Mouse (Mus musculus) urinary bladder, postnatal 4 days (tissue): ENCODE results near the gene Dusp5.
A peak's percentile ranks its signal among the peaks of the same experiment; 100 is the strongest.

Source experiments
- DNase-seq, 2 experiments: peaks; one replicate each; pipeline ENCODE4 v3.0.0; 2021 to 2022; ENCODE audit warnings: low spot score in 2 of 2

The Dusp5 gene

GRCm38 (mm10) chr19:53543602-53544001, 14.7 kb downstream of the Dusp5 start:
- DNase-seq, result no peak

- no peak for DNase-seq
Measured at GRCm38 (mm10) chr19:53544923-53545561, 16.1 kb downstream of the Dusp5 start.

- DNase-seq, result no peak
Measured at GRCm38 (mm10) chr19:53547597-53547996, 18.7 kb downstream of the Dusp5 start.

GRCm38 (mm10) chr19:53550972-53551371, 22.1 kb downstream of the Dusp5 start:
- DNase-seq, result no peak

- DNase-seq, result no peak
Measured at GRCm38 (mm10) chr19:53552216-53552786, 23.4 kb downstream of the Dusp5 start.

GRCm38 (mm10) chr19:53552795-53553194, 23.9 kb downstream of the Dusp5 start:
- no peak for DNase-seq

GRCm38 (mm10) chr19:53554402-53554801, 25.5 kb downstream of the Dusp5 start:
- DNase-seq, result no peak

GRCm38 (mm10) chr19:53554981-53555616, 26.2 kb downstream of the Dusp5 start:
- DNase-seq, result no peak

- DNase-seq, result no peak
Measured at GRCm38 (mm10) chr19:53556841-53557240, 27.9 kb downstream of the Dusp5 start.

GRCm38 (mm10) chr19:53557267-53557936, 28.5 kb downstream of the Dusp5 start:
- DNase-seq, result peak in 1 of 2 experiments; percentile 51

- no peak for DNase-seq
Measured at GRCm38 (mm10) chr19:53560436-53560835, 31.5 kb downstream of the Dusp5 start.

GRCm38 (mm10) chr19:53564174-53564573, 35.3 kb downstream of the Dusp5 start:
- DNase-seq, result peak in 1 of 2 experiments; percentile 49

- DNase-seq, result peak in 1 of 2 experiments; percentile 54
Measured at GRCm38 (mm10) chr19:53565565-53566277, 36.8 kb downstream of the Dusp5 start.

- no peak for DNase-seq
Measured at GRCm38 (mm10) chr19:53567864-53568263, 39.0 kb downstream of the Dusp5 start.

- no peak for DNase-seq
Measured at GRCm38 (mm10) chr19:53568553-53568952, 39.6 kb downstream of the Dusp5 start.

GRCm38 (mm10) chr19:53571056-53571455, 42.1 kb downstream of the Dusp5 start:
- no peak for DNase-seq

GRCm38 (mm10) chr19:53571501-53572428, 42.9 kb downstream of the Dusp5 start:
- no peak for DNase-seq

- no peak for DNase-seq
Measured at GRCm38 (mm10) chr19:53572607-53573006, 43.7 kb downstream of the Dusp5 start.

GRCm38 (mm10) chr19:53573151-53573550, 44.2 kb downstream of the Dusp5 start:
- no peak for DNase-seq

- no peak for DNase-seq
Measured at GRCm38 (mm10) chr19:53574131-53574530, 45.2 kb downstream of the Dusp5 start.

GRCm38 (mm10) chr19:53574546-53574945, 45.6 kb downstream of the Dusp5 start:
- DNase-seq, result no peak
